Mouse (Mus musculus): ENCODE results near the gene Slc11a1.
"Not testable (repeated sequence)": the region's sequence is repeated elsewhere in the genome, so short reads cannot be mapped to it uniquely, and the experiment has no call there.

The Slc11a1 gene

DNA sequence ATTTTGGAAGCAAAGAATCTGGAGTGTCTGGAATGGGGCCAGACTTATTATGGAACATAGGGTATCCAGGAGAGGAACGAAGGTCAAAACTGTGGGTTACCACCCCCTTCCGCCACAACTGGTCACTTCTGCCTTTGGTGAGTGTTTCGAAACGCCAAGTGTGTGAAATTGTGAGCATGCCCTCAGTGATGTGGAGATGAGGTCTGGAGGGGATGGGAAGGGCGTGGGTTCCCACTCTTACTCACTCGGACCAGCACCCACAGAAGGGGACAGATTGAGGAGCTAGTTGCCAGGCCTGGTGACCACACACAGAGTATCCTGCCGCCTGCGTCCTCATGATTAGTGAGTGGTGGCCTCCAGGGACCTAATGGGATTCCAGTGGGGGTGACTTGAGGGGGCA lies at the start of gene Slc11a1:
Gene Slc11a1, plus strand, starts transcription at position 216 of the 400 bp plus-strand sequence.
- DNase-seq (ENCODE audit: low spot score in 2 of 2), result no peak

DNA sequence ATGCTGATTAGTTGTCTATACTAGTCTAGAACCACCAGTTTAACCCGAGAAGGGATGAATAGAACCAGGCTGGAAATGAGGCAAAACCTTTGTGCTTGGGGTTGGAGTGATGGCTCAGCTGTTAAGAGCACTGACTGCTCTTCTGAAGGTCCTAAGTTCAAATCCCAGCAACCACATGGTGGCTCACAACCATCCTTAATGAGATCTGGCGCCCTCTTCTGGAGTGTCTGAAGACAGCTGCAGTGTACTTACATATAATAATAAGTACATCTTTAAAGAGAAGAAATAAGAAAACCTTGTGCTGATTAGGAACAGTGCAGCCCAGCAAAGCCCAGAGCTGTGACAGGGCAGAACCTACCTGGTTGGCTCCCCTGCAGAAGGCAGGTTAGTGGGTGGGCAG lies 48.1 kb upstream of the Slc11a1 start:
- not testable (repeated sequence) for DNase-seq (ENCODE audit: low spot score in 2 of 2)

DNA sequence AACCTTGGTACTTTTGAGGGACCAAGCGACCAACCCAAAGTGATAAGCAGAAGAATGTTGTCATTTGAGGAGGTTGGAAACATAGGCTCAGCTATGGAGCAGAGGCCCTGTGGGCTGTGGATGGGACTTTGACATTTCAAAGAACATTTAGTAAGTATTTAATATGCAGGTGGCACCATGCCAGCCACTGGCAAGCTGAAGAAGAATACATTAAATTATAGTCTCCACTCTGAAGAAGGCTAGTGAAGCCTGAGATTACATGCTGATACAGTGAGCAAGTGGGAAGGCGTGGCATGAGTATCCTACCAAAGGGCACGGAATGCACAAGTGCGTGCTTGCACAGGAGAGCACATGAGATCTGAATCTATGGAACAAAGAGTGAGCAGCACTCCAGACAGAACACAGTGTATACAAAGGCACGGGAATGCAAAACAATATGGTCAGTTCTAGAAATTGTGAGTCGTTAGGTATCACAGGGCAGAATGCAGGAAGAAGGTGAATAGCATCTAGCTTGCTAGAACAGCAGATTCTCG lies 45.0 kb upstream of the Slc11a1 start:
- DNase-seq (ENCODE audit: low spot score in 2 of 2), result no peak

DNA sequence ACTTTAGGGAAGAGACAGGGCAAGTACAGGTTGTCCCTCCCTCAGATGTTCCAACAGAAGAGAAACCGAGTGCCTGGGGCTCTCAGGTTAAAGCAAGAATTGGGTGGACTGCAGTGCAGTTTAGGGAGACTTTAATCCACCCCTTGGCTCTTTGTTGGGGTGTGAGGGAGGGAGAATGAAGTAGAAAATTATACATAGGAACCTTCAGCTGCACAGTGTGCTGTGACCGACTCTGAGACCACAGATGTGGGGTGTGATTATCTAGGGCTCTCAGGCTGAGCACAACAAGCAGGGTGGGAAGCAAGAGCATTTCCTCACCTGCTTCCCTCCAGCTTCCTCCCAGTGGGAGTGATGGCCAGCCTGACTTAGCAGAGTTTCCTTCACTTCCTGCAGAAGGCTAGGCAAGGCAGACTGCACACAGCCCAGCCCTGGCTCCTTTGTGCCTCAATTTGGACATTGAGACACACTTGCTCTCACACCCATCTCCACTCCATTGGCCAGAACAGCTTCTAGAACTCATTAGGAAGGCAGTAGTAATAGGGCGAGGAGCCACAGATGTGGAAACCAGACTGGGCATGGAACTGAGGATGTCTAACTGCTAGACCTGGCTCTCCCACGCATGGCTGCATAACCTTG lies 43.8 kb upstream of the Slc11a1 start:
- DNase-seq (ENCODE audit: low spot score in 2 of 2), result peak; percentile 47 to 76

DNA sequence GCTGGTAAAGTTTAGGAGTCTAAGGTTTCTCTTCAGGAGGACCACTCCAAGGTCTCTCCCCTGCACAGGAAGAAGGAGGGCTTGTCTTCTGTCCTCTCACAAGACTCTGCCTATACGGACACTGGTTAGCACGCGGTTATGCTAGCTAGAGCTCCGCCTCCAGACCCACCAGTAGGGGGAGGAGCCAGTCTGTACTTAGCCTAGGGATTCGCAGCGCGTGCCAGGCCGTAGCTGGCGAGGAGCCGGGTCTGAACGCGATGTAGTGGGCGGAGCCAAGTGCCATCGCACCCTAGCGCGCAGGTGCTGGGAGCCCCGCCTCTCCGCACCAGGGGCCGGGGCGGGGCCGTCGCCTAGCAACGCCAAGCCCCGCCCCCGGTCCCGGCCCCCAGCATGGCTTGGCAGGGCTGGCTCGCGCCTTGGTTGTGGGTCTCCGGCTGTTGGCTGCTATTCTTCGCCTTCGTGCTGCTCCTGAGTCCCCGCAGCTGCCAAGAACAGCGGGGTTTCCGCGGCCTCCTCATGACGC lies 42.7 kb upstream of the Slc11a1 start:
- DNase-seq (ENCODE audit: low spot score in 2 of 2), result peak; percentile 96 to 97

DNA sequence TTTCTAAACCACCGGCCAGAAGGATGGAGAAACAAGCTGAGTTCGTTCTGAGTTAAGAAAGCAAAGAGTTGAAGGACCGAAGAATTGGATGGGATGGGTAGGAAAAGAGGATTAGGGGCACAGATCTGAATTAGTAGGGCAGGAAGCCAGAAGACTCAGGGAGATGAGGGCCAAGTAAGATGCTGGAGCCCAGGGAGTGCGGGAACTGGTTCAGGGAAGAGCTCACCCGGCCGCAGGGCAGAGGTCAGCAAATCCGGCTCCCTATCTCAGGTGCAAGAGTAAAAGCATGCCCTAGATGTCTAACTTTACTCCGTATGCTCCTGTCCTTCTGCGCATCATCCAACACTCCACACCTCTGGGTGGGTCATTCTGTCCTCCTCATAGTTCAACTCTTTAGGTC lies 42.1 kb upstream of the Slc11a1 start:
- no peak for DNase-seq (ENCODE audit: low spot score in 2 of 2)

DNA sequence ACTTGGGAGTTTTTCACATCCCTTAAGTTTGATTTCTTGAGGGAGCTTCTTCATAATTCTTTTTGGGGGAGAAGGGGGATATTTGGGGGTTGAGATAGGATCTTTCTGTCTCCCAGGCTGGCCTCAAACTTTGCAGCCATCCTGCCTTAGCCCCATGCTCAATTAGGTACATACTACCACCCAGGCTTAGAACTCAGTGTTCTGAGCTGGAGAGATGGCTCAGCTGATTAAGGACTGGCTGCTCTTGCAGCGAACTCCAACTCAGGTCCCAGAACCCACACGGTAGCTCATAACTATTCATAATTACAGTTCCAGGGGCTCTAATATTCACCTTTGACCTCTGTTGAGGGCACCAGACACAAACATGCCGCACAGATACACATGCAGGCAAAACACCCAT lies 40.4 kb upstream of the Slc11a1 start:
- no peak for DNase-seq (ENCODE audit: low spot score in 2 of 2)

DNA sequence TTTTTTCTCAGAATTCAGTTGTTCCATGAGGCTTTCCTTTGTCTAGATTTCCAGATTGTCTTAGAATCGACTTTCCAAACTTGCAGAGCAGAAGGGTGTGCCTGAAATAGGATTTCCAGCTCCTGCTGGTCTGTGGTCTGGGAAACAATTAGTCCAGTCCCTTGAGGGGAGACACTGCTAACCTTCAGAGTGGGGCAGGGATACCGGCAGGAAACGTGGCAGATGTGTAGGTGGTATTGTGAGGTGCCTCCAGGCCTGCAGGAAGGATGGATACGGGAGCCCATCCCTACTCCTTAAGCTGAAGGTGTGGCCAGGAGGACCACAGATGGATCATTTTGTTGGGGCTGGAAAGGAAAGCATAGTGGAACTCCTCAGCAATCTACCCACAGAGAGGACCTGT lies 40.0 kb upstream of the Slc11a1 start:
- peak; percentile 60 to 81 for DNase-seq (ENCODE audit: low spot score in 2 of 2)

DNA sequence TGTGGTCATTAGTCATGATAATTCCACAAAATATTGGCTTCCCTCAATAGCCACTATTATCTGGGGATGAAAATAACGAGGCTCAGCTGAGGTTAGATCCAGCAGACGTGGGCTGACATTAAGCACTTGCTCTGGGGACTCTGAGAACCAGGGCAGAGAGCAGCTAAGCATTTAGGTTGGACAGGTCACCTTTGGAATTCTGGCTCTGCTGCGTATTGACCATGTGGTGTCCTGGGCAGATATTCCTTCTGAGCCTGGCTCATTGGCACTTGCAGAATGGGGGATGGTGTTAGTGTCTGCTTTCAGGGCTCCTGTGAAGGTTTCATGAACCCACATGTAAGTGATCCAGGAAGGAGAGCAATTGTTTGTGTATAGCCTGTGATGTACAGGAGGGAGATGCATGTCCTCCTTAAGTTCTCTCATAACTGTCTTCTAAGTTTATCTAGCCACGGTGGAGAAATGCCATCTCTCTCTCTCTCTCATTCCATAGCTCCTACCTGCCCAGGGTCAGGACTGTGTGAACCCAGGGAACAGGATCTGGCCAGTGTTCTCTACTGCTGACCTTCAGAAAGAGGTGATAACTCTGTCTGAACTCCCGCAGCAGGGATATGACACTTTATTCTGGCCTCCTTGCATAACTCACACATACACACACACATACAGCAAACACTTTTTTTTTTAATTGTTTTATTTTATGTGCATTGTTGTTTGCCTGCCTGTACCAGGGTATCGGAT lies 39.4 kb upstream of the Slc11a1 start:
- peak; percentile 44 to 46 for DNase-seq (ENCODE audit: low spot score in 2 of 2)

DNA sequence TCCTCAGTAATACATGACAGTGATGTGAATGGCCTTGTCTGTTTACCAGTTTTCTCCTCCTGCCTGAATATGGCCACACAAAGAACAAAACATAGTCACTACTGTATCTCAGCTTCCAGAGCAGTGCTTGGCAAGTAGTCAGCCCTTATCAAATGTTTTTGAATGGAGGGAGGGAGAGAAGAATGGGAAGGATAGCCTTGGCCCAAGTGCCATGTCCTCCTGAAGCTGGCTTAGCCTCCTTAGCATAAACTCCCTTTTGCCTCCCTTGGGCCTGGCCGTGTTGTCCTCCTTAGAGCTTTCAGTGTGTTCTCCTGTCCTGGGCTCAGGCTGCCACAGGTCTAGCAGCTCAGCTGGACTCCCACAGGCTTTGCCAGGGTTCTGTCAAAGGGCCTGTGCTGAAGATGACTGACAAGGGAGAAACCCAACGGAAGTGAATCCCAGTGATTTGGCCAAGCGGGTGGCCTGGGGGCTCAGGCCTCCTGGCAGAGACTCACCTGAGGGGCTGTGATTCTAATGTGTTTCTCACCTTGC lies 37.7 kb upstream of the Slc11a1 start:
- DNase-seq (ENCODE audit: low spot score in 2 of 2), result no peak

DNA sequence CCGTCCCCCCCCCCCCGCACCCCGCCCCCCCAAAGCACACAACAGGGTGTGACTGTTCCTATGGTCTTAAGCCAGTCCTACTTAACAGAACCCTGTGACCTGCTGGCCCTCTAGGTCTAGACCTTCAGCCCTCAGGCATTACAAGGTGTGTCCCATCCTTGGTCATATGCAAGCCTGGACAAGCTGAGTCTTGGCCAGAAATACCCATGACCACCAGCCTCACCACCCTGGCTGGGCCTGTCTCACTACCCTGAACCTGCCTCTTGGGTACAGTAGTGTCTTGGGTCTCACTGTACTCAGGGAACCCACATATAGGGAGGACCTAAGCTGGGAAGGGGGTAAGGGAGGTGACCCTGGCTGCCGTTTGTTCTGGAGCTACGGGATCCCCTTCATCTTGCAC lies 37.0 kb upstream of the Slc11a1 start:
- DNase-seq (ENCODE audit: low spot score in 2 of 2), result no peak

DNA sequence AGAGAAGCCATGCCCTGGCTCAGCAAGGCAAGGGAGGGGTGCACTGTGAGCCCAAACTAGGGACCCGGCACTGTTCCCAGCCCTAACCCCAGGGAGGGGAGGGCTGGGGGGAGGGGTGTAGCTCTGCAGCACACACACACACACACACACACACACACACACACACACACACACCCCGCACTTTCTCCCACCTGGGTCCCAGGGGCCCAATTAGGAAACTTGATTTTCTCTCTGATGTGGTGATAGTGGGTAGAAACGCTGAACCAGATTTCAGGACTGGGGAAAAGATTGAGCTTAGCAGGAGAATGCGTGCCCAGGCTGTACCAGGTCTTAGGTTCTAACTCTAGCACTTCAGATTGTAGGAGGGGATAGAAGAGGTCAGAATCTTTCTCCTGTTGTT lies 36.4 kb upstream of the Slc11a1 start:
- no peak for DNase-seq (ENCODE audit: low spot score in 2 of 2)

DNA sequence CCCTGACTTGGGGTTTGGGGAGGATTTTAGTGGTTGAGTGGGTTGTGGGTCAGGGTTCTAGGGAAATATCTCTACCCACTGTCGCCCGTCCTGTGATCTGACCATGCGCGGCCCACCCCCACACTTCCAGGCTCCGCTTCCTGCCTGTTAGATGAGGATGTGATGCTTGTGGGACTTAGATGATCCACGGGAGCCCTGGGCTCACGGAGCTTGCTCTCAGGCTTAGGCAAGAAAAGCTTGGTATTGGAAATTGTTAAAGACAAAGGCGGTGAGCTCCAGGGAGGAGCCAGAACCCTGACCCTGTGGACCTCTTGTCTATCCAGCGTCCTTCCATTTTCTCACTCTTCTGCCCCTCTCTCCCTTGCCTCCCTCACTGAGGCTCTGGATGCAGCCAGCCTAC lies 35.1 kb upstream of the Slc11a1 start:
- DNase-seq (ENCODE audit: low spot score in 2 of 2), result no peak

DNA sequence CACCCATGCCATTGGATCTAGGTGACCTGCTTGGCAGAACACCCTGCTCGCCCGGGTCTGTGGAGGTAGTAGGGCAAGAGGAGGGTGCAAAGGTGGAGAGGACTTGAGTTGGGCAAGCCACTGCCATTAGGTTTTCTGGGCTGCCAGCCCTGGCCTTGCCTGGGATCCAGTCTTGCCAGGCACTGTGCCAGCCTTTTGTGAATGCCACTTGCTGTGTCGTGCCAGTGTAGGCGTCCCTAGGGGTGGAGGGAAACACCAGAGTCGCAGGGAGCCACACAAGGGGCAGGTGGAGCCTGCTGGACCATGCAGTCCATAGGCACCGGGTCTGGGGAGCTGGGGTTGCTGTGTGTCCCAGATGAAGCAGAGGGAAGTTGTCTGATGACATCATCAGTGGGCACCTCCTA lies 34.6 kb upstream of the Slc11a1 start:
- peak; percentile 70 to 71 for DNase-seq (ENCODE audit: low spot score in 2 of 2)

DNA sequence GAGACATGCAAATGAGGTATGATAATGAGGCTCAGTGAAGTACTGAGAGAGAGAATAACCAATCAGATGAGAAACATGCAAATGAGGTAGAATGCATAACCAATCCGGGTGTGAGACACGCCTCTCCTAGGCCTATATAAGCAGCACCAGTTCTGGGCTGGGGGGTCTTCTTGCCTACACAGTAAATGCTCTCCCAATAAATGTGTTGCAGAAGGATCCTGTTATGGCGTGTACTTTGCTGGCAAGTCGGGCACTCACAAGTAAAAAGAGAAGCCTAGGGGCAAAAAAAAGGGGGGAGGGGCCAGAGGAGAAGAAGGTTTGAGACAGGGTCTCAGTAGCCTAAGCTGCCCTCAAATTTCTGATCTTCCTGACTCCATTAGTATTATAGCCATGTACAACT lies 34.0 kb upstream of the Slc11a1 start:
- DNase-seq (ENCODE audit: low spot score in 2 of 2), result not testable (repeated sequence)

DNA sequence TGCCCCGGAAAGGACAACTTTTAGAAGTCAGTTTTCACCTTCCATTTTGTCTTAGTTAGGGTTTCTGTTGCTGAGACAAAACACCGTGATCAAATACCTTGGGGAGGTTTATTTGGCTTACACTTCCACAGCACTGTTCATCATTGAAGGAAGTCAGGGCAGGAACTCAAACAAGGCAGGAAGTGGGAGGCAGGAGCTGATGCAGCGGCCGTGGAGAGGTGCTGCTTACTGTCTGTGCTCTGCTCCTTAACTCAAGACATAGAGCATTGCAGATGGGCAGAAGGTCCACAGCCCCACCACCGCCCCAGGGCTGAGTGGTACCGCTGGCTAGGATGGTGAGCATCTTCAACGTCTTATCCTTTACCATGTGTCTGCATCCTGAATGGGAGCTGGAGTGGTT lies 33.1 kb upstream of the Slc11a1 start:
- no peak for DNase-seq (ENCODE audit: low spot score in 2 of 2)

DNA sequence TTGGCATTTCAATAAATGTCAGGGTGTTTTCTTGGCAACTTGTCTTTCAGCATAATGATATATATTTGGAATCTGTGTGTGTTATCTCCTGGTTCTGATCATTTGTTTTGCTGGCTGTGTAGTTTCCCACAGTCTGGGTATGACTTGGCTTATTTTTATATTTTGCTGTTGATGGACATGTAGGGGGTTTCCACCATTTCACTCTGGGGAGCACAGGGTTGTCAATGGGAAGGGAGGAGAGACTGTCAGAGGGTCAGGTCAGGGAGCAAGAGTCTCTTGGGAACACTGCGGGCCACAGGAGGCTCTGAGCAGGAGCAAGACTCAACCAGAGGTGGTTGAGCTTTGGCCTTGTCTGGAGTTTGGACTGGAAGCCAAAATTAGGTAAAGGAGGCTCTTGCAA lies 32.7 kb upstream of the Slc11a1 start:
- DNase-seq (ENCODE audit: low spot score in 2 of 2), result no peak

DNA sequence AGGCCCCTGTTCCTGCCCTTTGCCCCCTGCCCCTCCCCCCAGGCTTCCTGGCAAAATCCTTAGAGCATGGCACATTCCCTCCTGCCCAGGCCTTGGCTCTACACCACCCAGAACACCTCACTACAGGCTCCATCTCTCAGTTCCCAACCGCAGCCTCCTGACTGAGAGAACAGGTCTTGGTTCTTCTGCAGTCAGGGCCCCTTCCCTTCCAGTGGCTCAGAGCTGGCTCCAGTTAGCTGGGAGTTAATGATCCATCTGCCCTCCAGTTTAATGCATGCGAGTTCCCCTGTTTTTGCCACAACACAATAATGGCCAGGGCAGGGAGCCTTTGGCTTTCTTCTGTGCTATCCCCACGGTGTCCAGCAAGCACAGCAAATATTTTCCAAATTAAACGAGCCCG lies 31.8 kb upstream of the Slc11a1 start:
- DNase-seq (ENCODE audit: low spot score in 2 of 2), result no peak

DNA sequence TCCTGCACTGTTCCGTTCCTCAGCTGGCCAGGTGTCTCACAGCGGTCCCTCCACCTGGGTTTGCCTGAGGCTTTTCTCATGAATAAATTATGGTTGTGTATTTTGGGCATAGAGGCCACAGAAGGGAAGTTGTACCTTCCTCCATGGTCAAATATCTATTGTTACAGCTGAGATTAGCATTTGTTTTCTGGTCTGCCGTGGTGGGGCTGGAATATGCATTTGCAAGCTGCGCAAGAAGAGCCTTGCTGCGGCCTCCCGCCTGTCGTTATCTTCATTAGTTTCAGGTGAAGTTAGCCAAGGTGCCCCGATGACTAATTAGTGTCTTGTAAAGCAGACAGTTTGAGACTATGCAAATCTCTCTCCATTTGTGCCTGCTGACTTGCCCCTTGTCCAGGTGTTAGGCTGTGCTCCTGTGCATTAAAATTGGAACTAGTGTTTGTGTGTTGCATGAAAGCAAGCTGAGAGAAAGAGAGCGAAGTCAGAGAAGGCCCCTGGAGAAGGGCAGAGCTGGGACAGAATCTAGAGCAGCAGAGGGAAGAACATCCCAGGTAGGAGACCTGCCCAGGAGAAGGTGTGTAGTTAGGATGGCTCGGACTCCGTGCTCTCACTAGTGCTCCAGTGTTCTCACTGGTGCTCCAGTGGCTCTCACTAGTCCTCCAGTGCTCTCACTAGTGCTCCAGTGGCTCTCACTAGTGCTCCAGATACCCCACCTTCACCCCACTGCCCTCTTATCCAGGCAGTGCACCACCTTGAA lies 30.7 kb upstream of the Slc11a1 start:
- DNase-seq (ENCODE audit: low spot score in 2 of 2), result no peak

DNA sequence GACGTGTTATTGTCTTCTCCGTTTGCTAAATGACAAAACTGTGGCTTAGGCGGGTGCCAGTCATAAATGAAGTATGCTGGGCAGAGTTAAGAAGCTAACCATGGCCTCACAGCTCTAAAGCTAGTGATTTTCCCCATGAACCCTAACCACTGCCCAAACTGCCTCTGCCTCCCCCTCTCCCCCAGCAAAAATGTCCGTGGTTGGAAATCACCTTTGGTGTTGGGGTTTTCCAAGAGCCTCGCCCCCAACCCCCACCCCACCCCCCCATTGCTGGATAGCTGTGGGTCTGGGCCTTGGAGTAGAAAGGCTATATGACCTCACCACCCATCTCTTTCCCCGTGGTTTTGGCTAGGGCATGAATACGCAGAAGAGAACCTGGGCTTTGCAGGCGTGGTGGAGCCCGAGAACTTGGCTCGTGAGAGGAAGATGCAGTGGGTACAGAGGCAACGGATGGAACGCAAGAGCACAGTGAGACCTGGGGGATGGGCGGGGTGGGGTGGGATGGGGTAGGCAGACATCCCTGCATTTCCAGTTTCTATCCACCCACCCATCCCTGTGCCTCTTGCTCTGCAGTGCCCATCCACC lies 23.7 kb upstream of the Slc11a1 start:
- no peak for DNase-seq (ENCODE audit: low spot score in 2 of 2)

DNA sequence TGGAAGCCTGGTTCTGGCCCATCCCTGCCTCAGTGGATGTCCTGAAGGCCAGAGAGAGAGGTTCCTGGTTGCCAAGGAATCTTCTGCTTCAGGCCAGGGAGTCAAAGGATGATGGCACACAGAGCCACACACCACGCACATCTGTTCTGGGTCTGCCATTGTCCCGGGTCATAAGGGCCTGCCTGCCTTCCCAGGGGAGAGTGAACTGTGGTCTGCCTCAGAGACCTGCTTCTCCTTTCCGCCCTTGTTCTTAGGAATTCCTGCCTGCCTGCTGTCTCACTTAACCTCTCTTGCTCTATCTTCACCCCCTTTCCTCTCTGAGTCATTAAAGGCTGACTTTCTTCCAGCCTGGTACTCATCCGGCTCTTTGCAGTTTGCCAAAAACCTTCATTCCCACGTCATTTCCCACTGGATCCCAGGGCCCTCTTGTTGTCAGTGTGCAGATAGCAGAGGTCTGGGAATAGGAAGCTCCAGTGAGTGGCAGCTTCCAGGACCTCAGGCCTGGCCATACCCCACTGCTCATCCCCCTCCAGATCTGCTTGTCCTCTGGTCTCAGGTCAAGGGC lies 22.4 kb upstream of the Slc11a1 start:
- DNase-seq (ENCODE audit: low spot score in 2 of 2), result peak in 1 of 2 experiments; percentile 41
